Mouse (Mus musculus) thymus, postnatal 10 days (tissue): ENCODE measurements at regions not wholly inside any gene's neighbourhood (a gene's known extent, or its start where the extent isn't known, plus 50 kb on each side); places are given as distances from the start of the nearest gene placed in this dataset.
"Not testable (repeated sequence)": the region's sequence is repeated elsewhere in the genome, so short reads cannot be mapped to it uniquely, and the experiment has no call there.

ENCODE experiments used
- DNase-seq, 2 experiments: peaks; one replicate each; pipeline ENCODE4 v3.0.0; 2021; ENCODE audit warnings: low spot score in 2 of 2

DNA sequence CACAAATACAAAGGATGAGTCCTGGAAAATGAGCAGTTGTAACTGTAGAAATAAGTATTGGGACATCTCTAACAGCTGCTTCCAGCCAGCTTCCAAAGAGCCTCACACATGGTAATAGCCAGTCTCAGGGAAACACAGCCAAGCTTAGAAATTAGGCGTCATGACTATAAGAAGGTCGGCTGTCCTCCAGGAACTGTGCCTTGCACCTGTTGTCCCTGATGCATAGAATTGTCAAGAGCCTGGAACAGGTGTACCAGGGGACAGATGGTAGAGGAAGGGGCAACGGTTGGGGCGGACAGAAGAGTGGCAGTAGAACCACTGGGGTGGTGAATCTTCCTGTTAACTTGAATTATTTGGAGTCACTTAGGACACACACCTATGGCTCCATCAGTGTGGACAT lies 162.1 kb downstream of the Trib2 start:
- DNase-seq: no peak

DNA sequence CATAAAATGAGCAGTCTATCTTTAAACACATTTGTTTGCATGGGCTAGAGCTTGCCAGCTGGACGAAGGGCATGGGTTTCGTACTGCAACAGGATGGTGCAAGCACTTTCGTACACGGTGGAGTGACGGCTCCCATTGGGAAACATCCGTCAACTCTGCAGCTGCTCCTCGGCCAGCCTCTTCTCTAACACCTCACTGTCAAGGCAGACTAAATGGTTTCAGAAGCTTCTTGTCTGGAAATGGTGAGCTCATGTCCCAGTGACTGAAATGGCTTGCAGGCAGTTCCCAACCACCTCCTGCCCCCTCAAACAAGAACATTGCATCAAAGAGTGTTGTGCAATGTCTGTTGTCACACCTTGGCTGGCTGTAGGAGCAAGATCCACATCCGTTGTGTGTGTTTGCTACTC lies 163.4 kb downstream of the Trib2 start:
- no peak for DNase-seq

DNA sequence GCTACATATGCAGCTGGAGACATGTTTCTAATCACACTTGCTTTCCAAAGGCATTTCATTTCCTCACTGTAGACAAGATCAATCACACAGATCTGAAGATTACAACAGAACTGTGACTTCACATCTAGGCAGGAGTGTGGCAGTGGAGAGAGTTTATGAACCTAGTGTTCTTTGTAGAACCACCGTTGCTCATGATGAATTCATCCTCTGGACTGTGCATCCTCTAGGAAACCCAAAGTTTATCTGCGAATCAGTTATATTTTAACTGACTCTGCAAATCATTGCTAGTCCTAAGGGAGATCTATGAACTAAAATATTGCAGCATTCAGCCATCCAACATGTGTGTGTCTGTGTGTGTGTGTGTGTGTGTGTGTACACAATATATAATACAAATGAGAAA lies 165.4 kb downstream of the Trib2 start:
- no peak for DNase-seq

DNA sequence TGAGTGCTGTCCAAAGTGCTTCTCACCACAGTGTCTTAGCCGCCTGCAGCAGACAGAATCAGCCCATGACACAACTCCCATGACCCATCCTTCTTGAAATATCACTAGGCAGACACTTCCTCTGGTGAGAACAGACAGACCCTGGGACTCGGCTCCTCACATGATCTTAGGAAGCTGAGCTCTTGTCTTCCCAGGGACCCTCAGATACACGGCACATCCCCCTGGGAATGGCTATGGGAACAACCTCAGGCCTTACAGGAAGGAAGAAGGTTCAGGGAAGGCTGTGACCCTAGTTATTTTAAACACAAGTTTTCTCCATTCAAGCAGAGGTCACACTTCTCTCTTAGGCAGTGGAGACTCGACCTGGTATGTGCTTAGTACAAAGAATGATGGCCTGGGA lies 166.8 kb downstream of the Trib2 start:
- DNase-seq: no peak

DNA sequence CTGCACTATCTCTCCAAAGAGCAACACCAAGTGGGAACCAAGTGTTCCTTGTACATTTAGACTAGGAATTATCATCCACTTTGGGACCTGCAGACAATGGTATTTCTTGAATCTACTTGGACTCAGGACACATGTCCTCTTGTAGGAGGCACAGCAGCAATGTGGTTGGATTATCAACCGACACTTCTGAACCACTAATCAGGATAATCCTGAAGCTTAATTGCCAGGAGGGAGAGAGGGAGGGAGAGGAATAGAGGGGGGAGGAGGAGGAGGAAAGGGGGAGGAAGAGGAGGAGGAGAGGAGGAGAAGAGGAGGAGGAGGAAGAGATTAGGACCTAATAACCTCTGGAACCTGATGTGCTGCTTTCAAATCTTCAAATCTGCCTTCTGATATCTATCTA lies 167.5 kb downstream of the Trib2 start:
- no peak for DNase-seq

DNA sequence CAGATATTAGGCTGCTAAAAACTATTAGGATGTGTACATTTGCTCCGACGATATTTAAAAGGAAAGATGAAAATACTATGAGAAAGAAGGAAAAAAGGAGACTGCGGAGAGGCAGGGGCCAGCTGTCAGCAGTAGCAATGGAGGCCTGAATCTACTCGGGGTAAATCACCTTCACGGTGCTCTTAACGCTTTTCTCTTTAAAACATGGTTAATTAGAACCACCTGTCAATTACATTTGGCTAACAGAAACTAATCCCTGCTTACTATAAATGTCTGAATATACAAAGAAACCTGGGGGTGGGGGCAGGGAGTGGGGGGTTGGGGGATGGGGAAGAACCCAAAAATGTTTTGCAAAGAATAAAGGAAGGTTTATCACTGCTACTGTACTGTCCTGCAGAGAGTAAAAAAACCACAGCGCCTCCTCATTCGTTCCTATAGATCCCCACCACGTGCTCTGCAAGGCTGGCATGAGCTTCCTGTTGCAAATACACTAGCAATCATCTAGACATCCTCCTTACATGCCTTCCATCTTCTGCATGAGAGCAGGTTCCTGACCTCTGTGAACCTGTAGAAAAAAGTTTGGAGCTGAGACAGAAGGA lies 172.5 kb downstream of the Trib2 start:
- DNase-seq: no peak

DNA sequence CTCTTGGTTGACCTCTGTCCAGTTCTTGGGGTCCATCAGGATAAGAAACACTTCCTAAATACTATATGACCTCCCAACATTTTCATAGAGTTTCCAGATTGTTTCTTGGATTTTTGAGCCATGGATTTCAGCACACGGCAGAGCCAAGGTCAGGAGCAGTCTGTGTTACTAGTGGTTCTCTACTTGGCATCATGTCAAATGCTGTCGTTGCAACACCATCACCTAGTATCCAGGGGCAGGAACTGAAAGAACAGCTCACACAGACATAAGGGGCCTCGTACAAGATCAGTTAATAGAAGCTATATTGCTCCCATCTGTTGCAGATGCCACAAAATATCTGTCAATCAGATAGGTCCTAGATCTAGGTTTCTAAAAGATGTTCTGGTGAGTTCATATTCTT lies 173.1 kb downstream of the Trib2 start:
- no peak for DNase-seq

DNA sequence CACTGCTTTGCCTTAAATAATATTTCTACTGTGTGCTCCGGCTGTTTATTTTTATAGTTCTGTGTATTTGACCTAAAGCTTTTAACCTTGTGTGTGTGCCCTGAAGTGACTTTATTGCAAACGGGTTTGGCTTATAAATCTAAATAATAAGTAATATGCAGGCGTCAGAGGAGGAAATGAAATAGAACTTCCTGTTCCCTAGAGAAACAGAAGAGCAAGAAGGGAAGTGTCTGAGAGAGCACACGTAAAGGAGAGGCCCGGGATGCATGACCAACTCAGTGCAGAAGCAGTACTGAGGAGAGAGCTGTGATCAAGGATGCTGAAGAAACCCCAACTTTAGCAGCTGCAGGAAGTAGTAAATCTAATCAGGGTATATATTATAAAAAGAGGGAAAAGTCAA lies 176.4 kb downstream of the Trib2 start:
- no peak for DNase-seq

DNA sequence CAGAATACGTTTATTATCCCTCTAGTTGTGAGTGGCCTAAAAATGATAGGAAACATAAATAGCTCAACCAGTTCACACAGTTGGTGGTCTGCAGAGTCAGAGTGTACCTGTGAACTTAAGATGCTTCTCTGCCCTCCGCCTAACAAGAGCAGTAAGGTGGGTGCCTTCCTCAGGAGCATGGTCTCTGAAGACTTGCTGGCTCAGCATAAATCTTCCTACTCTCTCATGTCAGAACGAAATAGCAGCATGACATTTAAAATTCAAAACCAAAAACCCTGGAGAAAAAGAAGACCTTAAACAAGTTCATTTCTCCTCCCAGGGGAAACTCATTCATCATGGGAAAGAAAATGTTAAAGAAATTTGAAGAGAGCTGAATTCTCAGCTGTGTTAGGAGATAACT lies 186.8 kb downstream of the Trib2 start:
- no peak for DNase-seq

DNA sequence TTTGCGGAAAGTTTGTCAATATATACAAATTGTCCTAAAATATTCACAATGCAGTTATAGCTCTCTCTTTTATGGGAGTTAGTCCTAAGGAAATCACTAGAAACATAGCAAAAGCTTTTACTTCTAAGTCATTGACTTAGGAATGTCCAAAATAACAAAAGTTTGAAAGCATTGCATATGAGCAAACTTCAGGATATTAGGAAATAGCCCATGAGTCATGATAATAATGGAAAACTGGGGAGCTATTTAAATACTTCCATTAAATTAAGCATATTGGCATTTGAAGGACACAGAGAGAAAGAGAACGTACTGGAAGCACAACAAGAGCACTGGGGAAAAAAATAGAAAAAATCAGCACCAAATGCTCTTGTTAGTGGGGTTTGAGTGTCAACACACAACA lies 197.2 kb downstream of the Trib2 start:
- DNase-seq: no peak

DNA sequence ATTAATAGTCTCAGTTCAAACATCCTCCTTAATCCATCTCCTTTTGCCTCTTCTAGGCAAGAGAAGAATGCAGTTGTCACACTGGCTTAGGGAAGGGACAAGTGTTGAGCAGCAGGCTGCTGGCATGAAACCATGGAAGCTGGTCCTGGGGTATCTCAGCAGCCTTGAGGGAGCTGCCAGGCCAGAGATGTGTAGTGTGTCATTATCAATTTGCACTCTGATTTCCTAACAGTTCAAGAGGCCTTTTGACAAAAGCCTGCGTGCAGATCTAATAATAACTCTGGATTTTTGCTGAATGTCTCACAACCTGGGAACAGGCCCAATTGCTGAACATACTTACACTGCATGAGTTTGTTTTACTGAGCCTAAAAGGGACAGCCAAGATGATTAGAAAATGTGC lies 199.4 kb downstream of the Trib2 start:
- no peak for DNase-seq

DNA sequence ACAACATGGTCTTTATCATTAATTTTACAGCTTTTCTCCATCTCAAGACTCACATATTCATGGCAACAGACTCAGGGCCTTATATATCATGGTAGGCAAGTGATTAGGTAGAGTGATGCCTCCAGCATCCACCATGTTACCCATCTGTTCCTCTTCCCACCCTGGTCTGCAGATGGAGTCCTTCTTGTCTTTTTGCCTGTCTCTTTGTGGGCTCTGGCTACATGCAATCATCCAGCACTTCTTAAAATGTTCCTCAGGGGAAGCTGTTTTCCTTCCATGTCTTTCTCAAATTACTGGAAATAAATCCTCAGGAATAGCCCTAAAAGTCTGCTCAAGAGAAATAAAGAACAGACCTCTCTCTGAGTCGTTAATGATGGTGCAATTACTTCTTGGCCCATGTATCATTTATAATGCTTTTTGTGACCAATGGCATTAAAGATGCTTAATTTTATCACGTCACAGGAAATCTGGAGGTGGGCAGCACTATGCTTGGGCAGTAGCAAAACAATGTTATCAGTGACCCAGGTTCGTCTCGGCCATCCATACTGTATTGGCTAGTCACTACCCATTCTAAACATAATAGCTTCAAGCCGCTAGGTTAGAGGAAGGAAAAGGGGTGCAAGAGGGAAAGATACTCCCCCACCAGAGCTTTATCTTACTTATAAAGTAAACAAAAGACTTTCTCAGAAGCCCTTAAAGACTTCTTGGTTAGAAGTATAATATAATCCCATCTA lies 204.7 kb downstream of the Trib2 start:
- no peak for DNase-seq

DNA sequence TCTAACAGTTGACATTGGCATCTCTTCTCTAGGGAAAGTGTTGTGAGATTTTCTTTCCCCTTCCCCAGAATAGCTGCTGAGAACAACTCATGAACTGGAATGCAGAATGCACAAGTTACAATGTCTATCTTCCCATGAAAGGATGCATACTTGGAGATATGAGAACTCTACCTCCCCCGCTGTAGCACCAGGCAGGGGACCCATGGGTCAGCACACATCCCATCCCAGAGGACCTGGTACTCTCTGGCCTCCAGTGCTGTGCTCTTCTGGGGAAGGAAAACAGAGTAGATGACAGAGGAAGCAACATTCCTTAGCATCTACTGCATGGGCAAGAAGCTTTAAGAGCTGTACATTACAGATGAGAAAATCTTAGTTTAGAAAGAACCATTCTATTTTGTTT lies 209.6 kb downstream of the Trib2 start:
- no peak for DNase-seq

DNA sequence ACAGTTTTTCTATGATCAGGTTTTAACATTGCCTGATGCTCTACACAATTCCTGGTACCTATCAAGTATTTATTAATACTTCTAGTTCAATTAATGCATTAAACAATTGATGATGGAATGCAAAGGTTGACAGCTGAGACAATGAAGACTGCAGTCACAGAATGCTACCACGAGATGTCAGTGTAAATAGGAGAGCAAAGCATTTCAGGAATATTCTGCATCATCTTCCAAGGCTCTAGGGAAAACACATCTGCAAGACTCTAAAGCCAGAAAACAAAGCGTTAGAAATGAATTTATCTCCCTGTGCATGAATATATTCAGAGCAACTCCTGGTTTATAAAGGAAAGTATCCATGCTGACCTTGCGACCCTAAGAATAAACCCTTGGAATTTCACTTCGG lies 210.6 kb downstream of the Trib2 start:
- no peak for DNase-seq

DNA sequence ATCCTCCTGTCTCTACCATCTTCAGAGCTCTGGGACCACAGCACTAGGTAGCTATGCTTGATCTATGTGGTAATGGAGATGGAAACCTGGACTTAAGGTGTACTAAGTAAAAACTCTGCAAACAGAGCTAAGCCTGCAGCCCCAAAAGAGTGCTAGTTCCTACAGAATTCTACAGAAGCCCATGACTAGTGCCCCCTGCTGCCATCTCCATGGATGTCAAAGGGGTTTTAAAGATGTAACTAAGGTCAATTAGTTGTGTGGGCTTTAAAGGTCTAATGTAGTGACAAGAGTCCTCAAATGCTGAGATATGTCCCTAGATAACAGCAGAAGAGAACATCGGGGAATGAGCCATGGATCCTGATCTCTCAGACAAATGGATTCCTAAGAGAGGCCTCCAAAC lies 212.1 kb downstream of the Trib2 start:
- no peak for DNase-seq

DNA sequence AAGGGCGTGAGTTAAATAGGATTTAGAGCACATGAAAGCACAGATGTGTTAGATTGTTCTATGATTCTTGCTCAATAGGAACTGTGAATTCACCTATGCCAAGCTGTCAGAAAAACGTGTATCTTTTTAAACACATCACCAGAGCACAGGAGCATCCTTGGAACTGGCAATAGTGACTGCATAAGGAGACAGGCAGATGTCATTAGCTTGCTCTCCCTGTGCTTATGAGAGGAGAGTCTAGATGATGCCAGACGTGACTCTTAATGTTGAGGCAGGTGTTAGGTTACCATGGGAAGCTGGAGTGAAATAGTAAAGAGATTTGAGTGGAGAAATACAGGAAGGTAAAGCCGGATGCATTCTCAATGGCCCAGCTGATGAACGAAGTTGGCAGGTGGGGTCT lies 212.8 kb downstream of the Trib2 start:
- no peak for DNase-seq

DNA sequence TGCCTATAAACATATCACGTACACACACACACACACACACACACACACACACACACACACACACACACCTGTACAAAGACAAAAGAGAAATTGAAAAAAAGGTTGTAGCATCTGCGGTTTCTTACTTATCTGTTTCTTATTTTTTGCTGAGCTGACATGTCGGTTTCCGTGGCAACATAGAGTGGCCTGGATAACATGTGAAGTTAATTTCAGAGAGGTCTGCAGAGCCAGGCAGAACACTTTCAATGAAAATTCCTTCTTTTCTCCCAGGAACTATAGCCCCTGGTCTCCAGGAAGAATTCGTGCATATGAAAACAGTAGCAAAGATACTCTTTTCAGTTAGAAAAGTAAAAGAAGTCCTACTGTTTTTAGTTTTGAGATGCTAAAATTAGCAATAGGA lies 213.4 kb downstream of the Trib2 start:
- DNase-seq: no peak

DNA sequence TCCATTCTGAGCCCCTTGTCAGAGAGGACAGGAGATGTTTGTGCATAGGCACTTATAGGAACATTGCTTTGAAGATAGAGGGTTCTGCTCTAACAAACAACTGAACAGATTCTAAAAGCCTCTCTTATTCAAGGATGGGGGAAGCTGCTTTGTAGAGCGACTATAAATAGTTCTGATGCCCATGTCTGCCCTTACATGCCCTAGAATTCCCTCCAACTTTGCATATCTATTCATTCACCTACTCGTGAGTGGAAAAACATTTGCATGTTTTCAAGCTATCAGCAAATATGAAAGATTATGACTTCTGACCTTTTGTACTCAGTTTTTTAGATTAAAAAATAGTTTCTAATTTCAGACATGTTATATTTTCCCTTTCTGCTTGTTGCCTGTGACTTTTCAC lies 222.0 kb downstream of the Trib2 start:
- no peak for DNase-seq

DNA sequence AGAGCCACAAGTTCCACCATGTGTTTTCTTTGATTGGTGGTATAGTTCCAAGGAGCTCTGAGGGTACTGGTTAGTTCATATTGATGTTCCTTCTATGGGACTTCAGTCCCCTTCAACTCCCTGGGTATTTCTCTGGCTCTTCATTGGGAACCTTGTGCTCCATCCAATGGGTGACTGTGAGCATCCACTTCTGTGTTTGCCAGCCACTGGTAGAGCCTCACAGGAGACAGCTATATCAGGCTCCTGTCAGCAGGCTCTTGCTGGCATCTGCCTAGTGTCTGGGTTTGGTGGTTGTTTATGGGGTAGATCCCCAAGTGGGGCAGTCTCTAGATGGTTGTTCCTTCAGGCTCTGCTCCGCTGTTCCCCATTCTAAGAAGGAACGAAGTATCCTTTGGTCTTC lies 228.9 kb downstream of the Trib2 start:
- DNase-seq: not testable (repeated sequence)

DNA sequence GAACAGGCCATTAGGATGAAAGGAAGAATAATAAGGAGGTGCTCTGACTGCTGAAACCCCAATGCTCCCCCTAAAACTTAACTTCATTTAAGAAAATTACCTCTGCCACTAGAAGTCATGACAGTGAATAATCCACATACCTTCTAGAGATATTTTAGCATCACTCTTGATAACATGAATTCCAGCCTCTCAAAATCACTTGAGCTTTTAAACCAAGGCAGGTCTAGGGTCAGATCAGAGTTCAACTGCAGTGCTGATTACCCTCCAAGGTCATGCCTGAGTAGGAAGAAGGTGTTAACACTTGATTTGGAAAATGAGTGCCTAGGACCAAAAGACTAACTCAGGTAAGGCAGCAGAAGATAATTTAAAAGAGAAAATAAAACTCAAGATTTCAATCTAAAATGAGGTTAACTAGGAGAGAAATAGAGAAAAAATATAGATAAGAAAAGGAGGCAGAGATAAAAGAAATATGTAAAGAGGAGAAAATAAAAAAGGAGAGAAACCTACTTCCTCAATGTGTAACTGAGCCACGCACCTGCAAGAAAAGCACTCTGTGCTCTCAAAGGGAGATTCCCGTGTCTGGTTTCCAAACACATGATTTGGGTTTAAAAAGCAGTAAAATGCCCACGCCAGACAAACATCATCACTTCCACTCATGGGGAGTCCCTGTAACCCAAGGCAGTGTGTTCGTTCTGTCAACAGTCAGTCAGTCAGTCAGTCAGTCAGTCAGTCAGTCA lies 229.8 kb downstream of the Trib2 start:
- DNase-seq: no peak

DNA sequence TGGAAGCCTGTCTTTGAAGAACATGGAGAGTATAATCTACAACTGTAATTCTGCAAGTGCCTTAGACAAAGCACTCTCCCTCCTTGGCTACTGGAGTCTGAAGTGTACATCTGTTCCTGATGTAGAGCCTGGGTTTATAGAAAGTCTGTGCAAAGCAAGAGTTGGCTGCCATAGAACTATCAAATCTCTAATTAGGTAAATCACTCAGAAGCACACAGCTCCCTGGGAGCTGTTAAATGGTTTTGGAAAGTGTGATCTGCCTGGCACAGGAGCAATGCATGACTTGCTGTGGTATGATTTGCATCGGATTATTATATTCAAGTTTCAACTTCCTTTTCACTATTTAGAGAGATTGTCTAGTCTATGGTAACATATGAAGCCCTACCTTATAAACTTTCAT lies 230.9 kb downstream of the Trib2 start:
- no peak for DNase-seq

DNA sequence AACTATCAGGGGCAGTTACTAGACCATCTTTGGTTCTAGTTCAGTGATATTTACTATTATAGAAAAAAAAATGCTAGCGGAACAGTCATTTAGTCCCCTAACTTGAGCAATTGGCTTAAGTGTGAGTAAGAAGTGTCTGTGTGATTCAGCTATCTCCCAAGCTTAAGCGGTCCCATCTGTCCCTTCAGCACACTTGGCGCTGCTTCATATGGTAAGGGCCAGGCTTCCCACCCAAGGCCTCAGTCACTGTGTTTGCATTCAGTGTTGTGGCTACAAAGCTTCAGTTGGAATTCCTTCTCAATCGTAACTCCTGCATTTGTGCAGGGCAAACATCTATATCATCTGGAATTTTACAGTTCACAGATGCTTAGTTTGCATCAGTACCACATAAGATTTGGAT lies 232.0 kb downstream of the Trib2 start:
- DNase-seq: no peak

DNA sequence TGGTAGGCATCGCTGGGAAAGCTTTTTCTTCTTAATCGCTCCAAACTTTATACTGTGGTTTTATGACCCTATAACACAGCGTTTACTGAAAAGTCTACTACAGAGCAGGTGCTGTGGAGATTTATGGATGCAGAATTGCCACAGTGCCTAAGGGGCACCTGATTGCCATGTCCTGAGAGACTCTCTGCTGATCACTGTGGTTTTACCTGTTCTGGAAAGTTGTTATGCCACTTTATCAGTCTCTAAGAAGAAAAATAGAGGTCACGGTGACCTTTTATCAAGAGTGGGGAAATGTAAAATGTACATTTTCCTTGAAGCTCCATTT lies 250.0 kb downstream of the Trib2 start:
- DNase-seq: no peak
